Mouse (Mus musculus) intestine, embryonic 16.5 days (tissue): ENCODE results near the gene Oaz1. TPM values are rescaled to one million over a fixed set of nuclear protein-coding genes. Genes with fewer than 3 reads are reported as not detected.

Experiments used
- ATAC-seq: fragments of 200-750 bp; cut with Nextera tagmentation; 2 replicates; pipeline ENCODE4 v1.8.0; 2017; ENCODE audit warnings: moderate TSS enrichment, moderate library complexity
- H3K27ac ChIP-seq: fragments of 300-500 bp; sonication (generic); 2 replicates; pipeline ENCODE4 v1.5.1; 2014; ENCODE audit warnings: mild to moderate bottlenecking, low read length
- H3K27me3 ChIP-seq: fragments of 300-500 bp; sonication (generic); replicated peaks from 2 replicates; pipeline ENCODE4 v1.6.1; 2014; ENCODE audit warnings: low read length, control low read depth, mixed read lengths; ENCODE audit not compliant: control insufficient read depth, insufficient read depth
- H3K36me3 ChIP-seq: fragments of 300-500 bp; sonication (generic); 2 replicates; pipeline ENCODE4 v1.6.1; 2014; ENCODE audit warnings: low read length, control low read depth; ENCODE audit not compliant: control insufficient read depth, insufficient read depth
- H3K4me1 ChIP-seq: fragments of 300-500 bp; sonication (generic); 2 replicates; pipeline ENCODE4 v1.6.1; 2014; ENCODE audit warnings: low read length, control low read depth, mixed read lengths; ENCODE audit not compliant: control insufficient read depth, insufficient read depth
- H3K4me2 ChIP-seq: fragments of 300-500 bp; sonication (generic); 2 replicates; pipeline ENCODE4 v1.6.1; 2014; ENCODE audit warnings: low read depth, low read length, control low read depth
- H3K4me3 ChIP-seq: fragments of 300-500 bp; sonication (generic); 2 replicates; pipeline ENCODE4 v1.5.1; 2014; ENCODE audit warnings: mild to moderate bottlenecking, low read length
- H3K9ac ChIP-seq: fragments of 300-500 bp; sonication (generic); 2 replicates; pipeline ENCODE4 v1.6.1; 2014; ENCODE audit warnings: low read depth, low read length
- H3K9me3 ChIP-seq: fragments of 300-500 bp; sonication (generic); 2 replicates; pipeline ENCODE4 v1.6.1; 2016; ENCODE audit warnings: low read length, control low read depth; ENCODE audit not compliant: control insufficient read depth
- WGBS: fragments of 180-500 bp; shearing (Covaris S2); extraction: QIAGEN DNeasy Blood & Tissue Kit; methylation state at CpG from one replicate; pipeline ENCODE4 v1.1.7; 2014; 5-methylcytosine and 5-hydroxymethylcytosine counted together
- polyA plus RNA-seq: library from polyadenylated mRNA; unstranded; fragments of >200 nt; fragmentation: Nextera tagmentation; extraction: Ambion mirVana; gene quantifications from 2 replicates; pipeline ENCODE4 v1.2.1, GENCODE M21; 2015

The Oaz1 gene
- polyA plus RNA-seq, result 1,610 and 1,714 TPM in 2 replicates

- Histone ChIP-seq H3K4me3 (peak within 1 kb of the TSS; percentile 73), H3K27ac (peak within 1 kb of the TSS; percentile 91), H3K4me1 (peaks cover 26% of the 10 kb centered on the region), H3K9ac (peak within 1 kb of the TSS; percentile 94), H3K4me2 (peak within 1 kb of the TSS; percentile 93), H3K27me3 (no peaks in the 10 kb centered on the region), H3K36me3 (peaks cover 4% of the 10 kb centered on the region; the same call in 1 of the 2 replicates), H3K9me3 (no peaks in the 10 kb centered on the region)
- ATAC-seq, result peak; percentile 98
- under 1% methylated on average over 78 of the region's 82 CpGs for WGBS
These were observed at the start of gene Oaz1 for GRCm38 (mm10) chr10:80826151-80827062. TSS of gene Oaz1 (plus strand) at chr10:80826656.

- H3K4me1 ChIP-seq, result 0 out of 2 replicates have a peak, but pooled peaks cover 5% of the 10 kb centered on the region
- H3K4me3 ChIP-seq, result no peak overlapping the region
- H3K36me3 ChIP-seq, result peaks cover 18% of the 10 kb centered on the region
- 95% methylated on average over 5 of the region's 5 CpGs for WGBS
- H3K27ac ChIP-seq, result no peak overlapping the region
- H3K4me2 ChIP-seq, result no peak overlapping the region
- ATAC-seq, result no peak
- H3K9ac ChIP-seq, result no peak overlapping the region
- H3K9me3 ChIP-seq, result no peaks in the 10 kb centered on the region
- no peaks in the 10 kb centered on the region for H3K27me3 ChIP-seq
These were observed 49.3 kb upstream of the Oaz1 start for GRCm38 (mm10) chr10:80777123-80777522.

- H3K9ac ChIP-seq, result no peak overlapping the region
- no peak overlapping the region for H3K27ac ChIP-seq
- no peaks in the 10 kb centered on the region for H3K9me3 ChIP-seq
- H3K36me3 ChIP-seq, result peaks cover 22% of the 10 kb centered on the region
- no peaks in the 10 kb centered on the region for H3K27me3 ChIP-seq
- H3K4me1 ChIP-seq, result 0 out of 2 replicates have a peak, but pooled peaks cover under 1% of the 10 kb centered on the region
- no peak overlapping the region for H3K4me3 ChIP-seq
- no peak for ATAC-seq
- H3K4me2 ChIP-seq, result no peak overlapping the region
These were observed 46.9 kb upstream of the Oaz1 start for GRCm38 (mm10) chr10:80779565-80779964.

GRCm38 (mm10) chr10:80784302-80784701 lies 42.2 kb upstream of the Oaz1 start:
- peaks cover 45% of the 10 kb centered on the region for H3K36me3 ChIP-seq
- no peaks in the 10 kb centered on the region for H3K27me3 ChIP-seq
- no peaks in the 10 kb centered on the region for H3K4me1 ChIP-seq
- no peak overlapping the region for H3K9ac ChIP-seq
- WGBS, result 98% methylated on average over 2 of the region's 2 CpGs
- H3K4me3 ChIP-seq, result no peak overlapping the region
- no peaks in the 10 kb centered on the region for H3K9me3 ChIP-seq
- ATAC-seq, result no peak
- H3K27ac ChIP-seq, result no peak overlapping the region
- H3K4me2 ChIP-seq, result no peak overlapping the region

DNA sequence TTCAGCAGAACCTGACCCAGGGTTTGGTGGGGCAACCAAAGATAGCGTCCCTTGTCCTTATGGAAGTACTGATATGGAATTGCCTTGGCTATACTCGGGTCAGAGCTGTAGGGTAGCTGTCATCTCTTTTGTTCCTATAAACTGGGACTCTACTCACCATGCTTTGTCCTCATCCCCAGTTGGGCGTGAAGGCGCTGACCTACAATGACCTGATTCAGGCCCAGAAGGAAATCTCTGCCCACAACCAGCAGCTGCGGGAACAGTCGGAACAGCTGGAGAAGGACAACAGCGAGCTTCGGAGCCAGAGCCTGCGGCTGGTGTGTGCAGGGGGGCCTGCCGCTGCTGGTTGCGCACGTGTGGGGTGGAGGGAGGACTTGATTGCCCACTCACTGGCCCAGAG lies 41.6 kb upstream of the Oaz1 start:
- H3K4me2 ChIP-seq, result no peak overlapping the region
- peaks cover 48% of the 10 kb centered on the region for H3K36me3 ChIP-seq
- no peak overlapping the region for H3K9ac ChIP-seq
- WGBS, result 88% methylated on average over 12 of the region's 12 CpGs
- ATAC-seq, result no peak
- H3K27ac ChIP-seq, result no peak overlapping the region
- no peaks in the 10 kb centered on the region for H3K4me1 ChIP-seq
- no peaks in the 10 kb centered on the region for H3K9me3 ChIP-seq
- no peak overlapping the region for H3K4me3 ChIP-seq
- no peaks in the 10 kb centered on the region for H3K27me3 ChIP-seq

DNA sequence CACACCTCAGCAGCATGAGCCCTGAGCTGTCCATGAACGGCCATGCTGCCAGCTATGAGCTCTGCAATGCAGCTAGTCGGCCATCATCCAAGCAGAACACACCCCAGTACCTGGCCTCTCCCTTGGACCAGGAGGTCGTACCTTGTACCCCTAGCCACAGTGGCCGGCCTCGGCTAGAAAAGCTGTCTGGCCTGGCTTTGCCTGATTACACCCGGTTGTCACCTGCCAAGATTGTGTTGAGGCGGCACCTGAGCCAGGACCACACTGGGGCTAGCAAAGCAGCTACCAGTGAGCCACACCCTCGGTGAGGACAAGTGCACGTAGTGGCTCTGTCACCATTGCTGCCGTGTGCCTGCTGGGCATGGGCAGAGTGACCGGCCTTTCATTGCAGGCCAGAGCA lies 40.5 kb upstream of the Oaz1 start:
- H3K9me3 ChIP-seq, result no peaks in the 10 kb centered on the region
- no peaks in the 10 kb centered on the region for H3K27me3 ChIP-seq
- no peak for ATAC-seq
- H3K9ac ChIP-seq, result no peak overlapping the region
- H3K27ac ChIP-seq, result no peak overlapping the region
- no peak overlapping the region for H3K4me2 ChIP-seq
- no peaks in the 10 kb centered on the region for H3K4me1 ChIP-seq
- H3K36me3 ChIP-seq, result peaks cover 54% of the 10 kb centered on the region
- 93% methylated on average over 11 of the region's 11 CpGs for WGBS
- no peak overlapping the region for H3K4me3 ChIP-seq

DNA sequence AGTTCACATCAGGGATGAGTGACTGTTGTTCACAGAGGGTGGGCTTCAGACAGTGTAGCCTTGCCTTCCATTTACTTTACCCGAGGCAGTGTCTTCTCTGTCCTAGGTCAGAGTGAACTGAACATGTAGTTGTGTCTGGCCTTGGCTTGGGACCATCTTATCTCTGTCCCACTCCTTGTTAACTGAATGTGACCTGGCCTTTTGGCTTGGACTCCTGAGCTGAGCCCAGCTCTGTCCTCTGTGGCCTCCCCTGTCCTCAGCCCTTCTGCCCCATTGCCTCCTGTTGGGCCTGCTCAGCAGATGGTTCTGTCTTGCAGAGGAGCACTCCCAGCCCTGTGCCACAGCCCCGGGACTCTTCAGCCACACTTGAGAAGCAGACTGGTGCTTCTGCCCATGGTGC lies 38.9 kb upstream of the Oaz1 start:
- H3K36me3 ChIP-seq, result peaks cover 61% of the 10 kb centered on the region
- H3K9me3 ChIP-seq, result no peaks in the 10 kb centered on the region
- H3K27ac ChIP-seq, result no peak overlapping the region
- H3K4me2 ChIP-seq, result no peak overlapping the region
- no peak for ATAC-seq
- H3K9ac ChIP-seq, result no peak overlapping the region
- no peak overlapping the region for H3K4me3 ChIP-seq
- 84% methylated on average over 2 of the region's 2 CpGs for WGBS
- H3K27me3 ChIP-seq, result no peaks in the 10 kb centered on the region
- H3K4me1 ChIP-seq, result peaks cover 4% of the 10 kb centered on the region; the same call in 1 of the 2 replicates

DNA sequence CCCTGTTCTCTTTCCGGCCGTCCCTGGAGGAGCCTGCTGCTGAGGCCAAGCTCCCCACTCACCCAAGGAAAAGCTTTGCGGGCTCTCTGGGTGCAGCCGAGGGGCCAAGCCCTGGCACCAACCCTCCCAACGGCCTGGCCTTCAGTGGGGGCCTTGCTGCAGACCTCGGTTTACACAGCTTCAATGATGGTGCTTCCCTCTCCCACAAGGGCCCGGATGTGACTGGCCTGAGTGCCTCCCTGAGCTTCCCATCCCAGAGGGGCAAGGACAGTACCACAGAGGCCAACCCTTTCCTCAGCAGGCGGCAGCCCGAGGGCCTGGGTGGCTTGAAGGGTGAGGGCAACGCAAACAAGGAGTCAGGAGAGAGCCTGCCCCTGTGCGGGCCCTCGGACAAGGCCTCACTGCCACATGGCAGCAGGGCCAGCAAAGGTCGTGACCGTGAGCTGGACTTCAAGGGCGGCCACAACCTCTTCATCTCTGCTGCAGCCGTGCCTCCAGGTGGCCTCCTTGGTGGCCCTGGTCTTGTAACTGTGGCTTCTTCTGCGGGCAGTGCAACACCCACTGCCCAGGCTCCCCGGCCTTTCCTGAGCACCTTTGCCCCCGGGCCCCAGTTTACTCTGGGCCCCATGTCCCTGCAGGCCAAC lies 35.6 kb upstream of the Oaz1 start:
- H3K4me3 ChIP-seq, result no peak overlapping the region
- H3K9ac ChIP-seq, result peak overlapping the region; percentile 19; the same call in 1 of the 2 replicates
- no peaks in the 10 kb centered on the region for H3K9me3 ChIP-seq
- H3K27ac ChIP-seq, result peak overlapping the region; percentile 45; the same call in 1 of the 2 replicates
- H3K36me3 ChIP-seq, result peaks cover 61% of the 10 kb centered on the region
- WGBS, result 85% methylated on average over 19 of the region's 19 CpGs
- ATAC-seq, result no peak
- H3K4me1 ChIP-seq, result peaks cover 8% of the 10 kb centered on the region
- H3K4me2 ChIP-seq, result no peak overlapping the region
- H3K27me3 ChIP-seq, result no peaks in the 10 kb centered on the region

DNA sequence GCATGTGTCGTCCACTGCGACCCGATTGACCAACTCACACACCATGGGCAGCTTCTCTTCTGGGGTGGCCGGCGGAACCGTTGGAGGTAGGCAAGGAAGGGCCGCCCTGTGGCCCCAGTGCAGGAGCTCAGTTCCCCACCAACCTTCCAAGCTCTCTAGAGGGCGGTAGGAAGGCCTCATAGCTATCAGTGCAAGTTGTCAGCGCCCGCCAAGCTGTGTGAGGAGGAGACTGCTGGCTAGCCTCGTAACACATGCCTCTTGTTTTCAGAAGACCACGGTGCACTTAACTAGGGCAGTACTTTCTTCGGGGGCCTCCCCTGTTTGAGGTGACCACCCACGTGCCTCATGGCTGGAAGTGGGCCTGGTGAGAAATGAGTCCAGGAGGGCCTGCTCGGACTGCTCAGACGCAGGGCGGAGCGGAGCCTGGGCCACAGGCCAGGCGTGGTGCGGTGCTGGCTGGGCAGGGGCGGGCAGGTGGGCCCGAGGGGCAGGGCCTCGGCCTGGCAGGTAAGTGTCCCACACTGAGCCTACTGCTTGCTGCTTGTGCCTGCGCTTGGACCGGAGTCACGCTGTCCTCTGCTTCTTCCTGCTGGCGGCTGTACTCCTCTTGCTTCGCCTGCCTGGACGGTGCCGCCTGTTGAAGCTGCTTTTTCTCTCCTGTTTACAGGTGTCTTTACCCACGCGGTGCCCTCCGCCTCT lies 34.8 kb upstream of the Oaz1 start:
- WGBS, result 81% methylated on average over 33 of the region's 33 CpGs

More for the DNA sequence above, 34.8 kb upstream of the Oaz1 start:
- Histone ChIP-seq H3K9ac (0 out of 2 replicates have a peak overlapping the region, but pooled peaks have one; percentile 19), H3K4me3 (no peak overlapping the region), H3K36me3 (peaks cover 53% of the 10 kb centered on the region), H3K27ac (peak overlapping the region; percentile 45; the same call in 1 of the 2 replicates), H3K27me3 (no peaks in the 10 kb centered on the region), H3K4me2 (no peak overlapping the region), H3K9me3 (no peaks in the 10 kb centered on the region), H3K4me1 (peaks cover 12% of the 10 kb centered on the region)
- no peak for ATAC-seq
